Mouse (Mus musculus) adrenal gland, adult 8-10 months (tissue): ENCODE results near the gene Oxa1l. TPM values are rescaled to one million over a fixed set of nuclear protein-coding genes. Genes with fewer than 3 reads are reported as not detected.

Source experiments
- DNase-seq: peaks from one replicate; pipeline ENCODE4 v3.0.0; 2022
- total RNA-seq, 4 experiments: library from RNA; stranded (reverse); gene quantifications; 2 replicates each; pipeline ENCODE4 v1.2.4; 2022

Gene Oxa1l
- total RNA-seq, 4 experiments from 2014 or later: 88.8 to 106 (median 90.6) TPM

DNA sequence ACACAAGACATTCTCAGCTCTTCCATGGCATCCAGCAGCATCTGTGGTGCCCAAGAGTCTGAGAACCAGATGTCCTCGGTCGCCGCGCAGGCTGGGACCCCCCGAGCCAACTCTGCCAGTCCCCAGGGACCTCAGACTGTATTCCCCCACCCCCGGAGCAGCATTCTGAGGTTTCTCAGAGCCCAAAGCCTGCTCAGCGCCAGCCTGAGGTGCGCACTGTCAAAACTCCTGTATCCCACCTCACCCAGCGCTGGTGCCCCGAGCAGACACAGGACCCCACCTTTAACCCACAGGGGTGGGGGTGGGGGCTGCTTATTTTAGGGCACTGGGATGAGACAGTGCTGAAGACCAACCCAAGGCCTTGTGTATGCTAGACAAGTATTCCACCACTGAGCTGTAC, 10.8 kb downstream of the Oxa1l start:
- no peak for DNase-seq

DNA sequence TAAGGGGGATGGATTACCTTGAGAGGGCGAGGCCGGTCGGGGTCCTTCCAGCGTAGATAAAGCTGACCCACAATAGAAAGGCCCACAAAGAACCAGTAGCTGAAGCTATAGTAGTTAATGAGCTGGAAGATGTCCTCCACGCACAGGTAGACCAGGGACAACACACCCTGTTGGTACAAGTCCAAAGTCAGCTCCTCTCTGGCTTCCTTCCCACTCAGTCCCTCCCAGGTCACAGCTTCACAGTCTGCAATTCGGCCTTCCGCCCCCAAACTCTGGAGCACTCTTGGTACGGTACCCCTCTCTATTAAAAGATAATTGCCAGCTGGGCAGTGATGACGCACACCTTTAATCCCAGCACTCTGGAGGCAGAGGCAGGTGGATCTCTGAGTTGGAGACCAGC, 12.3 kb downstream of the Oxa1l start:
- DNase-seq: no peak

- no peak for DNase-seq
Observed at GRCm38 (mm10) chr14:54375916-54376315, 15.3 kb downstream of the Oxa1l start.

- no peak for DNase-seq
Observed at GRCm38 (mm10) chr14:54377166-54377565, 16.5 kb downstream of the Oxa1l start.

DNA sequence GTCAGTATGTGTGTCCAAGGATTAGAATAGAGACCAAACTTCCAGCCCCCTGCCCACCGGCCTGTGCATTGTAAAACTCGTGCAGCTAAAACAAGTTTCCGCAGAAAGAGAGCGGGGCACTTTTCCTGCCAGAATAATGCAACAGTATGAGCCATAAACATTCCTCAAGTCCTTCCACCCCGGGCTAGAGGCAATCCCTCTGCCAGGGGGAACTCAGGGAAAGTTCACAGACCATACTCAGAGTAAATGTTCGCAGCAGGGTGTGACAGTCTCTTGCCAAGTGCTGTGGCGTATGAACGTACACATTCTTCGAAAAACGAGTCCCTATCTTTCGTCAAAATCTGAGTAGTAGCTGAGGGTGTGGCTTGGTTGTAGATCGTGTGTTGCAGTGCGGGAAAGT, 18.9 kb downstream of the Oxa1l start:
- DNase-seq: no peak

DNA sequence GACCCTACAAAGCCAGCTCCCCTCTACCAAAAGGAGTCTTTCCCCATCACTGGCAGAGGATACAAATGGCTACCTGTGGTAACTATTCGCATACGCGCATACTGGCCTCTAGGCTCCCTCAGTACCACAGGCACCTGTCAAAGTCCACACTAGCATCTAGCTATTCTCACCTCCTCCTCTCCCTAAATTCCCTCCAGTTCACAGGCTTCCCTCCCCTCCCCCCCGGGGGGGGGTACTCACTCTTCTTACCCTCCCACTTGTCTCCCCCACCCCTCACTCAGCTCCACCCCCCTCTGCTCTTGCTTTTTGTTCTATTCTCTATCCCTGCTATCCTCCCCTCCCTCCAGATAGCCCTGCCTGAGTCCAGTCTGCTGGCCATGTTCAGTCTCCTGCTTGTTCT, 20.0 kb downstream of the Oxa1l start:
- DNase-seq: no peak

DNA sequence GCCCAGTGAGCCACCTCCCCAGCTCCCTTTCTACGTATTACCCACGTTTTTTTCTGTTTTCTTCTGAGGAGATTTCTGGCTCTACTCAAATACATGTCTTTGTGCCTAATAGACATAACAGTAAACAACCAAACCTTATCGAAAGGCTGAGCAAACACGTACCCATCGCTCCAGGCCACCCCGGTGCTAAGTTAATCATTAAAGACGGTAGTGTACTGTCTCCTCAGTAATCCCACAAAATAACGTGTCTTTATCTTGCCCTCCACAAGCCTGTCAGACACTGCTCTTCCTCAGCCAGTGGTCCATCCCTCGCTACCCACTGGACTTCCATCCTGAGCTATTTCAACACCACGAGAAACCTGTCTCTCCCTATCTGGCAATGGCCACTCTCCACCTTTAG, 21.2 kb downstream of the Oxa1l start:
- no peak for DNase-seq

DNA sequence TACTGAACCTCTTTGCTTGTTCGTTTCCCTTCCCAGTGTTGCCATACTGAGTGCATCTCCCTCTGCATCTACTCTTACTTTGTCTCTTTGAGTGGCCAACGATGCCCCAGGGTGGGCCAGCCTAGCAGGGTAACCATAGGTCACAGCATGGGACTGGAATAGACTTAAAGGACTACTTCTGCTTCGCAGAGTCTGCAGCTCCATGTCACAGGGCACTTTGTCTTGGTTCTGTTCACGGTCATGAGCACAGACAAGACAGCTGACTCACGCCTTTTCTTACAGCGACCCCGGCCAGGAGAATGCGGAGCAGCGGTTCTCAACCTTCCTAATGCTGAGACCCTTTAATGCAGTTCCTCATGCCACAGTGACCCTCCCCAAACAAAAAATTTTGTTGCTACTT, 22.0 kb downstream of the Oxa1l start:
- DNase-seq: no peak

DNA sequence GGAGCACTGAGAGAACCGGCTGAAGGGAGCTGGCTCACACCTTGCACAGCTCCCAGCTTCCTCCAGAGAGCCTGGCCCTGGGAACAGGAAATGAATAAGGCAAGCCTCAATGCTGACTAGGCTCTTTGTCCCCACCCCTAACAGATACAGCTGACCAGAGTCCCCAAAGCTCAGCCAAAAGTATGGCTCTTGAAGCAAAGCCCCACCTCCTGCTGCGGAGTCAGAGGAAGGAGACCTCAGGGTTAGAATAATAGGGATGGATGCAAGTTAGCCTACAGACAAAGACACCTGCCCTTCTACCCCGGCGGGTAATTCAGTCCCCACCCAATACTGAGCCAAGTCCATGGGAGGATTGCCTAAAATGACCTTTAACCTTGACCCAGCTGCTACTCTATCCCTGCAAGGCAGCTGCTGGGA, 22.7 kb downstream of the Oxa1l start:
- no peak for DNase-seq

DNA sequence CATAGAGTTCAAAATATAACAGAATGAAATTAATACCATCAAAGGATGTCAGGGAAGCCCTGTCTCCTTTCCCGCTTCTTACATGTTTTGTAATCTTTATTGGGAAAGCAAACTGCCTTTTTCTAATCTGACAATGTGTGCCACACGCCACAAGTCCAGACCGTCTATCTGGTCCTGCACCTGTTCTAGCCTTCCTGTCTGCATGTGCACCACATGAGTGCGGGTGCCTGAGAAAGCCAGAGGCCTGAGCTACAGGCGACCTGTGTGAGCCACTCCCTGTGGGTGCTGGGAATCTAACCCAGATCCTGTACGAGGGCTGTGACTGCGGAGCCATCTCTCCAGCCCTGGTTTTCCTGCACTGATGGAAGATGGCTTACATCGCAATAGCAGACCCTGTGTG, 23.8 kb downstream of the Oxa1l start:
- DNase-seq: no peak

GRCm38 (mm10) chr14:54385968-54386618, 25.5 kb downstream of the Oxa1l start:
- no peak for DNase-seq

DNA sequence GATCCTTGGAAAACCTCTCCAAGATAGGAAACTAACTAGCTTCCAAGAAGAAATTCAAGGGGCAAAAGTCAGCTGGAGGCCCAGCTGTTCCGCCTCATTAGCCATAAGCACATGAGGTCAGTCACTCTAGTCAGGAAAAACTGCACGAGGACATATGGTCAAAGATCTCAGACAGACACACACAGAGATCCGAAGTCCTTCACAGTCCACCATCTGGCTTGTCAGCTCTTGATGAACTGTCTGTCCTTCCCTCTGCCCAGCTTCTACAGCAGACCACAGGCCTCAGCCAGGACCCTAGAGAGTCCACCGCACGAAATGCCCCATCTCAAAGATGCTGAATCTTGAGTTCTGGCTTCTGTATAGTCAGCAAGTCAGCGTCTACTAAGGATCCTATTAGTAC, 26.9 kb downstream of the Oxa1l start:
- DNase-seq: no peak

DNA sequence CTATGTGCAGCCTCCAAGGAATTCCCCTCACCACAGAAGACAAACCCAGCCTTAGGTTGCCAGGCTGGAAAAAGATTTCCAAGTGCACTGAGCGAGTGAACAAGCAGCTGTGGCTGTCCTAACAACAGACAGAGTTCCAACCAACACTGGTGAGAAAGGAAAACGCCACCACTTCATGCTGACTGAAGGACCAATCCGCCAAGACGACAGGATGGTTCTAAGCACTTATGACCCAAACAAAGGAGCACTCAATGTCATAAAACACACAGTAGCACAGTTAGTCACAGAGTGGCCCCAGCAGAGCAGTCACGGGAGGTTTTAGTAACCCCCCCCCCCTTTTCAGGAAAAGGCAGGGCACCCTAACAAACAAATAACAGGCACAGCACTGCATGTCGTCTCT, 30.2 kb downstream of the Oxa1l start:
- DNase-seq: no peak

DNA sequence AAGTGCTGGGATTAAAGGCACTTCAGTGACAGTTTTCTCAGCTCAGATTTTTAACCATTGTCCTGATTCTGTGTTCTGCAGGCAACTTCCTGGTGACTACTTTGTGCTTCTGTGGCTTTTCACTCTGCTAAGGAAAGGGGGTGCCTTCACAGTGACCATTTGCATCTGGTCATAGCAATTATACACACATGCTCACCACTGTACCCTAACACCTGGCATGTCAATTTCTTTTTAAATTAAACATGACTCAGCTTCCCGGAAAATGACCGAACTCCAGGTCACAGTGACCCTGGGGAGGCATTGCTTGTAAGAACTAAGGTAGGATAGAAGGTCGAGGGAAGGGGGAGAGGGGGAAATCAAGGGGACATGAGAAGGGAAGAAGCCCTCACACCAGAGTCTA, 33.2 kb downstream of the Oxa1l start:
- DNase-seq: no peak

DNA sequence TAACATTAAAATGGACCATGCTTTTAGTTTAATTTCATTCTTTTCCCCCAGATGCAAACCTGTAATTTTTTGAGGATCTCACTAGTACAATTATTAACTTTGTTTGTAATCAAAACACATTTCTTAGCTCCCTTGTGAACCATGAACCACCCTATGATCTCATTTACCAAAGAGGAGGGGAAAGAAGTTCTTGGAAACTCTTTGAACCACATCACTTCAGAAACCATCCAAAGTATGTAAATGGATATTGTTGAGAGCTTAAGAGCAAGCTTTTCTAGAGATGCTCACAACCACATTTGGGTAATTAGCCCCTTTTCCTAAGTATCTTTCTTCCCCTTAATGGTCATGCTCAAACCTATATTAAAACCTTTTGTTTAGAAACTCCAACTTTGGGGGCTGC, 33.7 kb downstream of the Oxa1l start:
- DNase-seq: no peak

GRCm38 (mm10) chr14:54396685-54397084, 36.1 kb downstream of the Oxa1l start:
- no peak for DNase-seq

DNA sequence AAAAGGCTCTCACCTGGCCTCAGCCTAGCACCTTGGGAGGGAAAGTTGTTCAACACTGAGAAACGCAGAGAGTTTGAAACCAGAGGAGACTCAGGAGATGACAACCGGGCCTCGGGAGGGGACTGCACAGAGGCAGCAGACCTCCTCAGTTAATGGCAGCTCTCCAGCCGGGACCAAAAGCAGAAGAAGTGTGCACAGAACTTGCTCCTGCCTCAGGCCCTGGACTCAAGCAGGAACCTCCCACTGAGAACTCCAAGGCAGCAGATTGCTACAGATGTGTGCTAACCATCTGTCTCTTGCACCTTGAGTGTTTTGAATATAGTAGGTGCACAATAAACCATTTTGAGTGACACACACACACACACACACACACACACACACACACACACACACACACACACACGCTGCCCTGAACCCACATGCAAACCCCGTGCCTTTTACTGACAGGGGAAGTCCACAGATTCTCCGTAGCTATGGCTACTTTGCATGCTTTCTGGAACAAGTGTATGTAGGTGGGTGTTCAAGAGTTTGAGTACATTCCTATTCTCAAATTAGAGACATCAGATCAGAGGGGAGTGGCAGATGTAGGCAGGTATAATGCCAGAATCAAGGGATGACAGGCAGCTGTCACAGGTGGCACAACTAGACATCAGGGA, 37.4 kb downstream of the Oxa1l start:
- no peak for DNase-seq

- DNase-seq: no peak
Observed at GRCm38 (mm10) chr14:54398528-54398916, 37.9 kb downstream of the Oxa1l start.

GRCm38 (mm10) chr14:54398921-54399382, 38.3 kb downstream of the Oxa1l start:
- no peak for DNase-seq

GRCm38 (mm10) chr14:54401723-54402122, 41.1 kb downstream of the Oxa1l start:
- no peak for DNase-seq

DNA sequence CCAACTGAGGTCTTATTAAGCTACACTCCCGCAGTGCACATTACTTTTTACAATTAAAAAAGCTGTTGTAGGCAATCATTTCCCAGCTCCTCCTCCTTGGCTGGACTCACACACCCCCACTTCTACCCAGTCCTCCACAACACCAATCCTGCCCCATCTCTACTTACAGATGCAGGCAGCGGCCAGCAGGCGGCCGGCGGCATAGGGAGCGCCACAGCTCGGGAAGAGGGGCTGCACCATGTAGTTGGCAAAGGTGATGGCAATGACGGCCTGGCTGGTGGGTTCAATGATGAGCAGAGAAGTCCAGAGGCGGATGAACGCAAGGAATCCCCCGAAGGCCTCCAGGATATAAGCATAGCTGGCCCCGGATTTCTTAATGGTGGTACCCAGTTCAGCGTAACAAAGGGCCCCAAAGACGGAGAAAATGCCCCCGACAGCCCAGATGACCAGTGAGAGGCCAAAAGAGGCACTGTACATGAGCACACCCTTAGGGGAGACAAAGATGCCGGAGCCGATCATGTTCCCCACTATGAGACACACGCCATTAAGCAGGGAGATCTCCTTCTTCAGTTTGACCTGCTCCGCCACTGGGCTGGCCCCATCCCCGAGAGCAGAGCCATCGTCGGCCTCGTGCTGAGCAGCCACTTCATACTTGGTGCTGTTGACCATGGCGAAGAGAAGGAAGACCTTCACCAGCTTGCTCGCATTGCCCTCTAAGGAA, 47.9 kb downstream of the Oxa1l start:
- DNase-seq: no peak

DNA sequence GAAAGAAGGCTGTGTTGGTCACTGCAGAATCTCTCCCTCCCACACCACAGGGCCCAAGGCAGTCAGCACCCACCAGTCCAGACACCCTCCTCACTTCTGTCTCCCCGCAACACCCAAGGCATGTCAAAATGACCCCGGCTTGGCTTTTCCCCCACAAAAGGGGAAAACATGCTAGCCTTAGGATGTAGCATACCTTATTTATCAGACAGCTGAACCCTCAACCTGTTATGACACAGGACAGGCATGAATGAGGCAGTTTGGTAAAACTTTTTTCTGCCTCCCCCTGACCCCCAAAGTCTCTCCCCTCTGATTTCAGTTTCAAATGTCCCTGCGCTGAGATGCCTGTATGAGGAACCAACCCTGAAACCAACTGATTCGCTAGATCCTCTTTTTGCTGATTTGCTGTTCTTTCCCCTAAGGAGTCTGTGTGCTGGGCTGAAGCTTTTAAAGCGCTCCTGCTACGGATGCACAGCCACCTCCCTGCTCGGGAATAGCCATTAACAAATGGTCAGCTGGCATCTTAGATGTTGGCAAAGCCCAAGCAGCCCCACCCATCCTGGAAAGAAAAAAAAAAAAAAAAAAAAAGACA, 48.5 kb downstream of the Oxa1l start:
- DNase-seq: no peak
